Mouse (Mus musculus) liver, embryonic 16.5 days (tissue): Measurements from ENCODE around the gene Cd3d. TPM values are rescaled to one million over a fixed set of nuclear protein-coding genes. Genes with fewer than 3 reads are reported as not detected.

Experiments
- polyA plus RNA-seq: library from polyadenylated mRNA; unstranded; fragments of >200 nt; fragmentation: Nextera tagmentation; extraction: Ambion mirVana; gene quantifications from 2 replicates; pipeline ENCODE4 v1.2.1, GENCODE M21; 2015

The Cd3d gene
- polyA plus RNA-seq, 1 experiment from 2014 or later = 0.52 TPM

Other genes starting within 250 kb of the Cd3d start
- gene Phldb1, start 246.6 kb upstream of the Cd3d start, polyA plus RNA-seq = 2.2 and 2.3 TPM in 2 replicates
- gene Arcn1, start 213.9 kb upstream of the Cd3d start, polyA plus RNA-seq = 92.8 and 95.6 TPM in 2 replicates
- 20.6 and 21.0 TPM in 2 replicates for gene Ift46, start 213.9 kb upstream of the Cd3d start, polyA plus RNA-seq
- 3.9 and 6.1 TPM in 2 replicates for gene Tmem25, start 182.5 kb upstream of the Cd3d start, polyA plus RNA-seq
- gene Ttc36, start 178.7 kb upstream of the Cd3d start, polyA plus RNA-seq = 166 and 200 TPM in 2 replicates
- 2.6 and 3.0 TPM in 2 replicates for gene Kmt2a, start 100.5 kb upstream of the Cd3d start, polyA plus RNA-seq
- 467 and 488 TPM in 2 replicates for gene Atp5l, start 61.0 kb upstream of the Cd3d start, polyA plus RNA-seq
- gene Ube4a, start 16.2 kb upstream of the Cd3d start, polyA plus RNA-seq = 10.0 and 11.5 TPM in 2 replicates
- 0.32 and 0.58 TPM in 2 replicates for gene Cd3g, start 1.4 kb upstream of the Cd3d start, polyA plus RNA-seq
- not detected in 2 replicates for gene Cd3e, start 27.8 kb downstream of the Cd3d start, polyA plus RNA-seq
- 10.6 and 12.5 TPM in 2 replicates for gene Mpzl2, start 58.0 kb downstream of the Cd3d start, polyA plus RNA-seq
- 0.90 and 1.1 TPM in 2 replicates for gene Mpzl3, start 73.4 kb downstream of the Cd3d start, polyA plus RNA-seq
- gene Jaml, start 97.4 kb downstream of the Cd3d start, polyA plus RNA-seq = 0.47 and 1.2 TPM in 2 replicates
- gene Scn2b, start 136.0 kb downstream of the Cd3d start, polyA plus RNA-seq = 0.20 TPM in 2 replicates
- 0.15 and 0.37 TPM in 2 replicates for gene Scn4b, start 156.6 kb downstream of the Cd3d start, polyA plus RNA-seq
- gene BC049352, start 200.2 kb downstream of the Cd3d start, polyA plus RNA-seq = 0.05 and 0.09 TPM in 2 replicates
- gene Tmprss4, start 222.3 kb downstream of the Cd3d start, polyA plus RNA-seq = 0.06 and 0.37 TPM in 2 replicates